Mouse (Mus musculus) testis, adult 2 months (tissue): ENCODE measurements around the gene Mgll.

Experiments used
- CTCF ChIP-seq: fragments of 200-500 bp; IDR thresholded peaks from 2 replicates; pipeline ENCODE4 v1.5.1; 2012; ENCODE audit warnings: low read depth, mild to moderate bottlenecking, inconsistent platforms, low read length, moderate library complexity; ENCODE audit not compliant: control insufficient read depth, insufficient read depth, insufficient replicate concordance
- POLR2A ChIP-seq: fragments of 200-500 bp; IDR thresholded peaks from 2 replicates; pipeline ENCODE4 v1.6.1; 2012; ENCODE audit warnings: low read depth, mild to moderate bottlenecking, inconsistent platforms, low read length, moderate library complexity; ENCODE audit not compliant: control insufficient read depth

DNA sequence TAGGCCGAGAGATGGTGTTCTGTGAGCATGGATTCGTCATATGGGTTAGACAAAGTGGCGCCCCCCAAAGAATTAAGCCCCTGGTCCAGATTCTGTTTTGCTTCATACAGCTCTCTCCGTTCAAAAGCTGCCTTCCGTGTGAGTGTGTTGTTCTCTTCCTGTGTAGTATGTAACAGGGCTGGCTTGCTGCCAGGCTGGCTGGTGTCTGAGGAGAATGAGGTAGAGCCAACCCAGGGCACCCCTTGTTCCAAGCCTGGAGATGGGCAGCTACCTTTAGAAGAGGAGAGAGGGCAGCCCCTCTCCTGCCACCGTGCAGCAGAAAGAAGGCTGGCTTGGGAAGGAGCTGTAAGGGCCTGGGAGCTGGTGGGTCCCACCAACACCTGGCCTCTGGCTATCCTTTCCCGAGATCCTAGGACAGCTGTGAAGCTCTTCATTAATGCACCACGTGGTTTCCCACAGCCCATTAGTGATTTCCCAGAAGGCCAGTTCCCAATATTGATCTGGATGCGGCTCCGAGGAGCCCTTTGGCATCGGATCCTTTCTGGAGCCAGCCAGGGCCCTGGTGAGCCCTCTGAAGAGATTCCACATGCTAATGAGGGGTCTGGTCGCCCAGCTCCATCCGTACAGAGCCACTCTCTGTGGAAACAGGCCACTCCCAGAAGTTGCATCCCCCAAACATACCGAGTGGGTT is 19.5 kb downstream of the Mgll start:
- no peak for TF ChIP-seq CTCF
- TF ChIP-seq POLR2A = no peak
